Mouse (Mus musculus) bone marrow macrophage, adult 2 months (primary cell): ENCODE measurements around the gene Tmem205. TPM values are rescaled to one million over a fixed set of nuclear protein-coding genes. Genes with fewer than 3 reads are reported as not detected.

ENCODE experiments used
- H3K27ac ChIP-seq: 2 replicates; pipeline ENCODE4 v1.5.1; 2012; ENCODE audit warnings: low read depth, low read length; ENCODE audit not compliant: insufficient read depth
- H3K4me1 ChIP-seq: 2 replicates; pipeline ENCODE4 v1.6.1; 2012; ENCODE audit warnings: low read length; ENCODE audit not compliant: control insufficient read depth, insufficient read depth
- H3K4me3 ChIP-seq: 2 replicates; pipeline ENCODE4 v1.5.1; 2012; ENCODE audit warnings: mild to moderate bottlenecking, low read length, moderate library complexity; ENCODE audit not compliant: insufficient read depth
- CTCF ChIP-seq: IDR thresholded peaks from 2 replicates; pipeline ENCODE4 v1.5.1; 2012; ENCODE audit warnings: low read depth, mild to moderate bottlenecking, low read length, moderate library complexity
- POLR2A ChIP-seq: IDR thresholded peaks from 2 replicates; pipeline ENCODE4 v1.6.1; 2012; ENCODE audit warnings: mild to moderate bottlenecking, low read depth, low read length, borderline replicate concordance
- polyA plus RNA-seq: library from polyadenylated mRNA; stranded (reverse); fragments of >200 nt; gene quantifications from 2 replicates; pipeline ENCODE4 v1.2.4, GENCODE M21; 2012; ENCODE audit not compliant: missing spikeins, insufficient read depth, insufficient read length

Tmem205 gene
- polyA plus RNA-seq, 1 experiment: 57.2 TPM

- TF ChIP-seq CTCF (no peak), POLR2A (no peak)
- H3K4me1 ChIP-seq: peaks cover 25% of the 10 kb centered on the region
- no peak overlapping the region for H3K27ac ChIP-seq
- H3K4me3 ChIP-seq: no peak overlapping the region
These were observed 4.3 kb downstream of the Tmem205 start for GRCm38 (mm10) chr9:21923036-21923435.

- no peak overlapping the region for H3K27ac ChIP-seq
- TF ChIP-seq CTCF (no peak), POLR2A (no peak)
- H3K4me3 ChIP-seq: no peak overlapping the region
- peaks cover 15% of the 10 kb centered on the region for H3K4me1 ChIP-seq
These were observed 8.5 kb downstream of the Tmem205 start for GRCm38 (mm10) chr9:21918692-21919384.

GRCm38 (mm10) chr9:21918035-21918592 is 9.2 kb downstream of the Tmem205 start, which contains the start of gene Rab3d:
Gene Rab3d, minus strand, starts transcription at chr9:21918192.
- H3K4me3 ChIP-seq: peak within 1 kb of the TSS; percentile 94
- H3K27ac ChIP-seq: no peak within 1 kb of the TSS
- TF ChIP-seq POLR2A (no peak), CTCF (no peak)
- H3K4me1 ChIP-seq: peaks cover 7% of the 10 kb centered on the region

- Histone ChIP-seq H3K27ac (no peak overlapping the region), H3K4me3 (peak overlapping the region; percentile 94)
- TF ChIP-seq POLR2A (no peak), CTCF (no peak)
These were observed 9.8 kb downstream of the Tmem205 start for GRCm38 (mm10) chr9:21917493-21918034.

GRCm38 (mm10) chr9:21916851-21917492 is 10.4 kb downstream of the Tmem205 start:
- H3K4me1 ChIP-seq: peaks cover 3% of the 10 kb centered on the region; the same call in 1 of the 2 replicates
- no peak overlapping the region for H3K27ac ChIP-seq
- peak overlapping the region; percentile 94 for H3K4me3 ChIP-seq
- no peak for TF ChIP-seq CTCF
- TF ChIP-seq POLR2A: no peak

More at GRCm38 (mm10) chr9:21917493-21918034, 9.8 kb downstream of the Tmem205 start:
- peaks cover 3% of the 10 kb centered on the region; the same call in 1 of the 2 replicates for H3K4me1 ChIP-seq

GRCm38 (mm10) chr9:21909474-21910223 is 17.7 kb downstream of the Tmem205 start:
- Histone ChIP-seq H3K27ac (no peak overlapping the region), H3K4me1 (peaks cover 13% of the 10 kb centered on the region; the same call in 1 of the 2 replicates), H3K4me3 (no peak overlapping the region)
- no peak for TF ChIP-seq POLR2A
- TF ChIP-seq CTCF: no peak

GRCm38 (mm10) chr9:21908216-21908615 is 19.1 kb downstream of the Tmem205 start:
- Histone ChIP-seq H3K27ac (no peak overlapping the region), H3K4me1 (peaks cover 13% of the 10 kb centered on the region; the same call in 1 of the 2 replicates), H3K4me3 (no peak overlapping the region)
- TF ChIP-seq POLR2A: no peak

GRCm38 (mm10) chr9:21904031-21904430 is 23.3 kb downstream of the Tmem205 start:
- Histone ChIP-seq H3K4me1 (peaks cover 5% of the 10 kb centered on the region; the same call in 1 of the 2 replicates), H3K4me3 (no peak overlapping the region), H3K27ac (no peak overlapping the region)
- TF ChIP-seq POLR2A: no peak

- Histone ChIP-seq H3K4me3 (peak overlapping the region; percentile 45), H3K27ac (no peak overlapping the region), H3K4me1 (no peaks in the 10 kb centered on the region)
- no peak for TF ChIP-seq POLR2A
- no peak for TF ChIP-seq CTCF
These were observed 26.0 kb downstream of the Tmem205 start for GRCm38 (mm10) chr9:21901223-21901820.
